Mouse (Mus musculus) forebrain, embryonic 11.5 days (tissue): ENCODE data around the gene Nhlh1. TPM values are rescaled to one million over a fixed set of nuclear protein-coding genes. Genes with fewer than 3 reads are reported as not detected.
A peak's percentile ranks its signal among the peaks of the same experiment; 100 is the strongest.

Experiments
- ATAC-seq: fragments of 200-750 bp; cut with Nextera tagmentation; replicated peaks from 2 replicates; pipeline ENCODE4 v1.8.0; 2017; ENCODE audit warnings: moderate TSS enrichment; ENCODE audit not compliant: low FRiP score
- DNase-seq: peaks from one replicate; pipeline ENCODE4 v3.0.0-alpha.2; 2017; ENCODE audit warnings: low spot score
- H3K27ac ChIP-seq: fragments of 300-500 bp; sonication (generic); 2 replicates; pipeline ENCODE4 v1.5.1; 2014; ENCODE audit warnings: low read depth, low read length
- H3K27me3 ChIP-seq: fragments of 300-500 bp; sonication (generic); 2 replicates; pipeline ENCODE4 v1.6.1; 2014; ENCODE audit warnings: mild to moderate bottlenecking, low read length, mixed read lengths; ENCODE audit not compliant: control insufficient read depth, insufficient read depth
- H3K36me3 ChIP-seq: fragments of 300-500 bp; sonication (generic); 2 replicates; pipeline ENCODE4 v1.6.1; 2014; ENCODE audit warnings: mild to moderate bottlenecking, low read length, moderate library complexity, mixed read lengths; ENCODE audit not compliant: control insufficient read depth, insufficient read depth
- H3K4me1 ChIP-seq: fragments of 300-500 bp; sonication (generic); replicated peaks from 2 replicates; pipeline ENCODE4 v1.6.1; 2014; ENCODE audit warnings: low read length, mixed read lengths; ENCODE audit not compliant: control insufficient read depth, insufficient read depth
- H3K4me2 ChIP-seq: fragments of 300-500 bp; sonication (generic); 2 replicates; pipeline ENCODE4 v1.6.1; 2014; ENCODE audit warnings: low read depth, mild to moderate bottlenecking, low read length, moderate library complexity, mixed read lengths; ENCODE audit not compliant: severe bottlenecking
- H3K4me3 ChIP-seq: fragments of 300-500 bp; sonication (generic); 2 replicates; pipeline ENCODE4 v1.5.1; 2014; ENCODE audit warnings: low read depth, low read length
- H3K9ac ChIP-seq: fragments of 300-500 bp; sonication (generic); 2 replicates; pipeline ENCODE4 v1.6.1; 2014; ENCODE audit warnings: low read length
- H3K9me3 ChIP-seq: fragments of 300-500 bp; sonication (generic); 2 replicates; pipeline ENCODE4 v1.6.1; 2016; ENCODE audit warnings: low read length, mixed read lengths; ENCODE audit not compliant: control insufficient read depth
- WGBS: fragments of 180-500 bp; shearing (Covaris S2); extraction: QIAGEN DNeasy Blood & Tissue Kit; methylation state at CpG from one replicate; pipeline ENCODE4 v1.1.7; 2014; 5-methylcytosine and 5-hydroxymethylcytosine counted together
- polyA plus RNA-seq: library from polyadenylated mRNA; unstranded; fragments of >200 nt; fragmentation: Nextera tagmentation; extraction: Ambion mirVana; gene quantifications from 2 replicates; pipeline ENCODE4 v1.2.1, GENCODE M21; 2014

Gene Nhlh1
- polyA plus RNA-seq, 1 experiment from 2014 or later = 6.0 TPM

GRCm38 (mm10) chr1:172025201-172025904 lies 32.0 kb downstream of the Nhlh1 start:
- Histone ChIP-seq H3K4me2 (peak overlapping the region; percentile 82), H3K4me1 (peaks cover 48% of the 10 kb centered on the region), H3K9me3 (no peaks in the 10 kb centered on the region), H3K4me3 (peak overlapping the region; percentile 96), H3K27ac (no peak overlapping the region), H3K36me3 (no peaks in the 10 kb centered on the region), H3K27me3 (no peaks in the 10 kb centered on the region), H3K9ac (peak overlapping the region; percentile 99)
- WGBS = 12% methylated on average over 8 of the region's 8 CpGs
- peak; percentile 50 for DNase-seq
- no peak for ATAC-seq

GRCm38 (mm10) chr1:172024140-172024895 lies 33.1 kb downstream of the Nhlh1 start:
- ATAC-seq = no peak

GRCm38 (mm10) chr1:172019863-172020521 lies 37.4 kb downstream of the Nhlh1 start:
- ATAC-seq = no peak
- Histone ChIP-seq H3K4me2 (no peak overlapping the region), H3K9ac (peak overlapping the region; percentile 35), H3K9me3 (no peaks in the 10 kb centered on the region), H3K4me3 (no peak overlapping the region), H3K4me1 (peaks cover 62% of the 10 kb centered on the region), H3K36me3 (no peaks in the 10 kb centered on the region), H3K27ac (no peak overlapping the region), H3K27me3 (no peaks in the 10 kb centered on the region)
- WGBS = 79% methylated on average over 10 of the region's 10 CpGs
- DNase-seq = no peak

More at GRCm38 (mm10) chr1:172024140-172024895, 33.1 kb downstream of the Nhlh1 start:
- Histone ChIP-seq H3K36me3 (no peaks in the 10 kb centered on the region), H3K4me2 (peak overlapping the region; percentile 82), H3K9me3 (no peaks in the 10 kb centered on the region), H3K27ac (0 out of 2 replicates have a peak overlapping the region, but pooled peaks have one; percentile 31), H3K27me3 (no peaks in the 10 kb centered on the region), H3K4me1 (peaks cover 55% of the 10 kb centered on the region), H3K4me3 (peak overlapping the region; percentile 96), H3K9ac (peak overlapping the region; percentile 99)
- WGBS = 13% methylated on average over 9 of the region's 9 CpGs
- no peak for DNase-seq

DNA sequence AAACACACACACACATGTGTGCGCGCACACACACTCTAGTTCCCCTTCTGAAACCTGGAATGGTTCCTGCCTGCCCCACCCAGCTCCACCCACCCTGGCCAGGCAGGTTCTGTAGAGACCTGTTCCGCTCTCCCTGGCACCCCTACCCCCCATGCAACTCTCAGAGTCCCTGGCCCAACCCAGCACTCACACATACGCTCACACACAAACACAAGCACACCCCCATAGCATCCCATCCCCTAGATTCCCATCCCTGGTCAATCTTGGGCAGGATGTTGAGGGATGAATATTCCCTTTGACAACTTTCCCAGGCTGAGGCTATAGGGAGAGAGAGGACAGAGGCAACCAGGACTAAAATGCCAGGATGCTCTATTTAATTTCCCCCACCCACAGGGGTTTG lies 38.0 kb downstream of the Nhlh1 start:
- H3K9me3 ChIP-seq = no peaks in the 10 kb centered on the region
- peaks cover 62% of the 10 kb centered on the region for H3K4me1 ChIP-seq
- no peaks in the 10 kb centered on the region for H3K36me3 ChIP-seq
- WGBS = 94% methylated on average over 4 of the region's 4 CpGs
- H3K9ac ChIP-seq = no peak overlapping the region
- ATAC-seq = no peak
- H3K4me2 ChIP-seq = no peak overlapping the region
- H3K27me3 ChIP-seq = no peaks in the 10 kb centered on the region
- no peak overlapping the region for H3K27ac ChIP-seq
- DNase-seq = peak; percentile 52
- no peak overlapping the region for H3K4me3 ChIP-seq

DNA sequence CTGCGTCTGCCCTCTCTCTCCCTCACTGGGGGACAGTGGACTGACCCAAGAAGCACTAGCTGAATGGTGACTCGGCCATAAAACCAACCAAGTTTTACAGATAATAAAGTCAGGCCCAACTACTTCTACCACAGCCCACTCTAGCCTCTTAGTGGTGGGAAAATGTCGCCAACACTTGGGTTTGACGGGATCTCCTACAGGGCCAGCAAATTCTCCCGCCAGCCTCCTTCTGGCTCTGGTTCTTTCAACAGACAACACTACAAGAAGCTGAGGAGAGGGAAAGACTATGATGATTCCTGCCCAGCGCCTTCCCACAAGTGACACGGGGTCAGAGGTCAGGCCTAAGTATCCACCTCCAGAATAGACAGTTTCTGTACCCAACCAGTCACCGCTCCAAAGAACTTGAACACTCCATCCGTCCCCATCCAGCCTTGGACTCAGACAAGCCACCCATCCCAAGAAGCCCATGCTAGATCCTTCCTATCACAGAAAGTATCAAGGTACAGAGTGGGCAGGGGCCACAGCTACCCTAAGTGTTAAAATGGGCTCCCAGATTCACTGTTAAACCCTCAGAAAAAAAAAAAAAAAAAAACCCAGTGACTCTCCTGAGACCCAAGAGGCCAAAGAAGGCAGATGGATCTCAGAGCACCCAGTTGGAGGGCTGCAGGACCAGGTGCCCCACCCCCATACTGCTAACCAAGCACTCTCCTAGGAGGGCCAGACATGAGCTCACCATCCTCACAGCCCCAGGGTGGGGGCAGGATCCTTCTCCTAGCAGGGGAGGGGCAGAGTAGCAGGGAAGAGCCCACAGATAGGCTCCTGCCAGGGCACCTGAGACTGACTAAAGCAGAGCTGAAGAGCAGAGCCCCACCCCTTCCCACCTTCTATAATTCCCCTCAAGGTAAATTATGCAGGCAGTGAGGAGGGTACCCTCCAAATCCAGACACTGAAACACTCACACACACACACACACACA lies 38.7 kb downstream of the Nhlh1 start:
- peak; percentile 51 for DNase-seq
- no peak overlapping the region; the same call in 1 of the 2 replicates for H3K9ac ChIP-seq
- H3K27me3 ChIP-seq = no peaks in the 10 kb centered on the region
- H3K36me3 ChIP-seq = no peaks in the 10 kb centered on the region
- peak overlapping the region; percentile 9; the same call in 1 of the 2 replicates for H3K4me2 ChIP-seq
- no peak overlapping the region for H3K4me3 ChIP-seq
- WGBS = 82% methylated on average over 9 of the region's 9 CpGs
- H3K9me3 ChIP-seq = no peaks in the 10 kb centered on the region
- H3K27ac ChIP-seq = peak overlapping the region; percentile 97
- no peak for ATAC-seq
- H3K4me1 ChIP-seq = peaks cover 61% of the 10 kb centered on the region

GRCm38 (mm10) chr1:172017517-172018070 lies 39.8 kb downstream of the Nhlh1 start:
- Histone ChIP-seq H3K9ac (peak overlapping the region; percentile 57), H3K36me3 (peaks cover 3% of the 10 kb centered on the region; the same call in 1 of the 2 replicates), H3K4me1 (peaks cover 63% of the 10 kb centered on the region), H3K9me3 (no peaks in the 10 kb centered on the region), H3K27ac (peak overlapping the region; percentile 97), H3K27me3 (no peaks in the 10 kb centered on the region), H3K4me3 (peak overlapping the region; percentile 0; the same call in 1 of the 2 replicates), H3K4me2 (peak overlapping the region; percentile 53; the same call in 1 of the 2 replicates)
- ATAC-seq (no peak; the same call in 1 of the 2 replicates), DNase-seq (peak; percentile 67)
- whole genome bisulfite sequencing = 46% methylated on average over 6 of the region's 6 CpGs

- Histone ChIP-seq H3K36me3 (peaks cover 3% of the 10 kb centered on the region; the same call in 1 of the 2 replicates), H3K4me1 (peaks cover 59% of the 10 kb centered on the region), H3K9ac (peak overlapping the region; percentile 57), H3K9me3 (no peaks in the 10 kb centered on the region), H3K27me3 (no peaks in the 10 kb centered on the region), H3K4me3 (peak overlapping the region; percentile 17; the same call in 1 of the 2 replicates), H3K27ac (peak overlapping the region; percentile 97), H3K4me2 (peak overlapping the region; percentile 53)
- 8% methylated on average over 6 of the region's 6 CpGs for WGBS
- peak; percentile 91 for DNase-seq
- peak; percentile 88 for ATAC-seq
Measured at GRCm38 (mm10) chr1:172016660-172017516, 40.5 kb downstream of the Nhlh1 start.
